Mouse (Mus musculus) midbrain, embryonic 16.5 days (tissue): ENCODE results near the gene Nxpe5. TPM values are rescaled to one million over a fixed set of nuclear protein-coding genes. Genes with fewer than 3 reads are reported as not detected.

Source experiments
- polyA plus RNA-seq: library from polyadenylated mRNA; unstranded; fragments of >200 nt; fragmentation: Nextera tagmentation; extraction: Ambion mirVana; gene quantifications from 2 replicates; pipeline ENCODE4 v1.2.1, GENCODE M21; 2015

Gene Nxpe5
- polyA plus RNA-seq, 1 experiment from 2014 or later: not detected

Other genes with a start within 250 kb of the Nxpe5 start
- gene Azgp1, start 244.4 kb upstream of the Nxpe5 start, polyA plus RNA-seq: not detected in 2 replicates
- not detected in 2 replicates for gene Smok3a, start 204.6 kb upstream of the Nxpe5 start, polyA plus RNA-seq
- gene Smok3b, start 204.5 kb upstream of the Nxpe5 start, polyA plus RNA-seq: not detected in 2 replicates
- gene Smok3c, start 172.7 kb upstream of the Nxpe5 start, polyA plus RNA-seq: not detected in 2 replicates
- gene Zkscan1, start 140.8 kb upstream of the Nxpe5 start, polyA plus RNA-seq: 22.7 and 25.4 TPM in 2 replicates
- gene Zscan21, start 109.0 kb upstream of the Nxpe5 start, polyA plus RNA-seq: 85.4 and 96.0 TPM in 2 replicates
- gene Zfp113, start 70.2 kb upstream of the Nxpe5 start, polyA plus RNA-seq: 23.9 and 26.3 TPM in 2 replicates
- 288 and 309 TPM in 2 replicates for gene Cops6, start 64.8 kb upstream of the Nxpe5 start, polyA plus RNA-seq
- 24.9 and 27.2 TPM in 2 replicates for gene Ap4m1, start 53.9 kb upstream of the Nxpe5 start, polyA plus RNA-seq
- 72.3 and 81.6 TPM in 2 replicates for gene Mcm7, start 53.5 kb upstream of the Nxpe5 start, polyA plus RNA-seq
- gene Taf6, start 38.4 kb upstream of the Nxpe5 start, polyA plus RNA-seq: 74.4 and 75.8 TPM in 2 replicates
- gene Cnpy4, start 38.4 kb upstream of the Nxpe5 start, polyA plus RNA-seq: 29.0 and 33.7 TPM in 2 replicates
- 14.5 and 15.5 TPM in 2 replicates for gene Mblac1, start 31.6 kb upstream of the Nxpe5 start, polyA plus RNA-seq
- gene Lamtor4, start 29.6 kb downstream of the Nxpe5 start, polyA plus RNA-seq: 95.4 and 101 TPM in 2 replicates
- 14.7 and 15.6 TPM in 2 replicates for gene BC037034, start 38.1 kb downstream of the Nxpe5 start, polyA plus RNA-seq
- gene Gal3st4, start 46.9 kb downstream of the Nxpe5 start, polyA plus RNA-seq: 1.8 and 2.3 TPM in 2 replicates
- 0.09 and 0.27 TPM in 2 replicates for gene Gm43720, start 54.1 kb downstream of the Nxpe5 start, polyA plus RNA-seq
- 179 and 220 TPM in 2 replicates for gene Gpc2, start 54.1 kb downstream of the Nxpe5 start, polyA plus RNA-seq
- 11.7 and 13.1 TPM in 2 replicates for gene Stag3, start 54.3 kb downstream of the Nxpe5 start, polyA plus RNA-seq
- gene Pvrig, start 116.1 kb downstream of the Nxpe5 start, polyA plus RNA-seq: not detected in 2 replicates
- 67.0 and 69.6 TPM in 2 replicates for gene Zfp157, start 215.6 kb downstream of the Nxpe5 start, polyA plus RNA-seq